Mouse (Mus musculus): ENCODE data around the gene Bbx.
A peak's percentile ranks its signal among the peaks of the same experiment; 100 is the strongest.

Gene Bbx

DNA sequence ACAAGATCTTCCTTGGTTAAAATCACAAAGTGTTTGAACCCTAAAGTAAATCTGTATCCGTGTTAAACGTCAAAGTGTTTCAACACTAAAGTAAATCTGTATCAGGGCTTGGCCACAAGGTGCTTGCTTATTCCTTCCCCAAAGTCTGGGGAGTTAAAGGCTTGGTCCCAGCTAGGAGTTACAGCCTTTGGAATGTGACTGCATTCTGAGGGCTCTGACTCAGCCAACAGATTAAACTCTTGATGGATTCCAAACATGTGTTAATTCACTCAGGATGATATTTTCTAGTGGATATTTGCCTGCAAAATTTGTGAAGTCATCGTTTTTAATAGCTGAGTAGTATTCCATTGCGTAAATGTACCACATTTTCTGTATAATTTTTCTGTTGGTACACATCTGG is 120.6 kb downstream of the Bbx start:
- no peak for DNase-seq (ENCODE audit: low read depth)

DNA sequence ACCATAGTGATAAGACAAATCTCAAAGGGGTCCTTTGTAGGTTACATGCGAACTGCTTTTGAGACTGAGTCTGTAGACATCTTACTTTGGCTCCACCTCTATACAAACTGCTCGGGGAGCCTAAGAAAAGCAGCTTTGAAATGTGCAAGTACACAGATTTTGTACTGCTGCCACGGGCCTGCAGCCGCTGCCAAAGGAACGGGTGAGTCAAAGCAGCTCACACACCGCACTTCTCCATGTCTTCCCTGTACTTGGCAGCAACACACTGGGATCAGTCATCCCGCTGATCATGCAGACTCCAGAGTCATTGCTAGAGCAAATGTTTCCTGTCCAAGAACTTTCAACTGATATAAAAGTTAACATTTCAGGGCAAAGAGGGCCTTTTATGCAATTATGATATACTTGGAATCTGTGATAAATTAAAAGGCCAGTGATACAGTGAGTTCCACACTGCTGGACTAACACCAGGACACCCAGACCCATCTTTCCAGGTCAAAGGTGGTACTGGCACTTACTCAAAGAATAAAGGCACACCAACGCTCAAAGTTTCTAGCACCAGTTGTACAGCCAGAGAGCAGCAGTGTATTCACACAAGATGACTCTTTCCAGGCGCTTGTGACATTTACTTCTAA is 122.7 kb downstream of the Bbx start:
- no peak for DNase-seq (ENCODE audit: low read depth)

DNA sequence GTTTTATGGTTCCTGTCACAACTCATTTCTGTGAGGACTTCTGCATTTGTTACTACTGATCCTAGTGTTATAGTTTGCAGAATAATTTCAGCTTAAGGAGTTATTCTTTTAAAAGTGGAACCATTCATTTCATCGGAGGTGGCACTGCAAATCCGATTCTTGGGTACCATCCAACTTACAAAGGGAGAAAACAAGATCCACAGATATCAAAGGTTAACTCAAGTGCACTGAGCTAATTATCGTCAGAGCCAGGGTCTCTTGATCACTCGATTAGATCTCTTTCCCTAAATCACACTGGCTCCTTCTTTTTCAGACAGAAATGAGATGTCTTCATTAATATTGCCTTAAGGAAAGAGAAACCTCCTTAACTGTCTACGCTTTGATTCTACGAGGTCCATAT is 123.9 kb downstream of the Bbx start:
- DNase-seq (ENCODE audit: low read depth), result no peak

DNA sequence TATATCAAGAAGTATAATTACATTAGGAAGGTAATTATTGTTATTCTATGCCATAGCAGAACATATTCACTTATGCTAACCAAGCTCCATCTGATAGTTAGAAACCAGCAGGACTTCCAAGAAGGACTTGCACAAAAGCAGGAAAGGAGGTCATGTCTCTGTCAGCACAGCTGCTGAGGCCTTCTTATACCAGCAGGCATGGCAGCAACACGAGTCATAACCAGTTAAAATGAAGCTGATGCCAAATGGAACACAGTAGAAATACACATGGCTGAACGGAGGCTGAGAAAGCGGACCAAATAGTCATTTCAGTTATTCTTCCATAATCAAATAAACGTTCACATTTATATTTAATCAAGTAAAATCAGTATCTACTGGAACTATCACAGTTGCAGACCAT is 125.0 kb downstream of the Bbx start:
- no peak for DNase-seq (ENCODE audit: low read depth)

DNA sequence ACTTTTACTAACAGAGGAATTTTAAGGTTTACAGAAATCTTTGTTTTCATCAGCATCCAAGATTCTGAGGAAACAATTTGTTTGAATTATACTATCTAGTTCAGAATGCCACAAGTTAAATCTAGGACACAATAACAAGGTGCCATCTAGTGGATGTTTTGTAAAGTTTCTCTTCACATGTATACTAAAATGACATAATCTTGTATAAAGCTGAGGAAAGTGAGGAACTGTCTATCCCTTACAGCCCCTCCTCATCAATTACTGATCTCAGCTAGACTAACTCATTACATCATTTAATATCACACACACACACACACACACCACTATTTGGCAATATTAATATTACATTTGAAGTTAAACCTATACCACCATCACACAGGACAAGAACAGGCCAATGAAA is 125.5 kb downstream of the Bbx start:
- DNase-seq (ENCODE audit: low read depth), result peak; percentile 40

DNA sequence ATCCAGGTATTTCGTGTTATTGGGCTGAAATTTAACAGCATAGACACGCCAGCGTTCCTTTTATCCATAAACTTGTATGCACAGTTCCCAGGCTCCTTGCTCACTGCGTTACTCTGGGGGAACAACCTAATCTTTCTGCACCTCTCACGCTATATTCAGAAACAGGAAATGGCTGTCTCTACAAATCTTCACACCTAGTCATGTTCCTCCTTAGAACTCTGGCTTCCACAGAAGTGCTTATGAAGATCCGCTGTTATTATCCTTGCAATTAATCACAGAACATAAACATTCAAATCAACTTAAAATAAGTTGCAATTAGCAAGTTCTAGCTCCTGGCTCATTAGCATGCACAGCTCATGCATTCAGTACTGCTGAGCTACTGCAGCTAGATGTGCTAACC is 127.0 kb downstream of the Bbx start:
- peak; percentile 12 for DNase-seq (ENCODE audit: low read depth)

DNA sequence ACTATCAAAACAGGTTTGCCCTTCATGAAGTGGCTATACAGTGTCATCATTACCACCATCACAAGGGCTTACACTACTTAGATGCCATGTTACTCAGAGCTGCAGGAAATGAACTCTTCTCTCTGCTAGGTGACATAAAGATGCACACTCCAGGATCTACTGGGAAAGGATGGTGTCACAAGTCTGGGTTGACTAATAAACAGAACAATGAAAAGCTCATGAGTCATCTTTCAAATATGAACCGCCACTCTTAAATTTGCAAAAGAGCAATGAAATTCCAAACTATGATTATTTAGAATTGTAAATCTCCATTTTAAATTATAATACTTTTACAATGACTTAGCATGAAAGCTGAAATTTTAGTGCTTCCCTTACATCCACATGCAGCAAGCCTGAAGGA is 129.6 kb downstream of the Bbx start:
- DNase-seq (ENCODE audit: low read depth), result no peak

DNA sequence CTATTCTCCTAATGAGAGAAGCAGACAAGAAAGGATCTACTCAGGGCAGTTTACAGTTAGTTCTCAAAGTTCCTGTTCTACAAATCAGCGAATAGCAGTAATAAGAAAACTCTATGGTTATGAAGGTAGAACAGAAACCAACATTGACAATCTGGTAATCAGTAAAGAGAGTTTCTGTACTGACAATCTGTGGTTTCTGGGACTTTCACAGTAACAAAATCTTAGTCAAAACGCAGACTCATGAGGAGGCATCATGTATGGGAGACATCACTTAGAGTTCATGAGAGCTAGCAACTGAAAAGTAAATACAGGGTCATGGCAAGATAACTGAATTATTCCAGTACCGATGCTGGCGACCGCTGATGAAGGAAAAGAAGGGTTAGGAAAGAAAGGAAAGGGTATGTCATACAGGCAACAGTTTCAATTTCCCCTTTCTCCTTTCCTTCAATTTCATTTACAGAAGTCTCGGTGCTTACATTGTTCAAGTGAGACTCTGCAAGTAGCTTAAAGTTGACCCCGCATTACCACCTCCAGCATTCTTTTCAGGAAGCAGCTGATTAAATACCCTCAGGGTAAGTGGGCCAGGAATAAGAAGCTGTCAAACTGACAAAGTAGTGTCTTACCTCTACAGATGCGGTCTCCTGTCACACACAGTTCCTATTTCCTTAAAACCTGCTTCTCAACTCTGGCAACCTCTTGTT is 133.3 kb downstream of the Bbx start:
- no peak for DNase-seq (ENCODE audit: low read depth)

DNA sequence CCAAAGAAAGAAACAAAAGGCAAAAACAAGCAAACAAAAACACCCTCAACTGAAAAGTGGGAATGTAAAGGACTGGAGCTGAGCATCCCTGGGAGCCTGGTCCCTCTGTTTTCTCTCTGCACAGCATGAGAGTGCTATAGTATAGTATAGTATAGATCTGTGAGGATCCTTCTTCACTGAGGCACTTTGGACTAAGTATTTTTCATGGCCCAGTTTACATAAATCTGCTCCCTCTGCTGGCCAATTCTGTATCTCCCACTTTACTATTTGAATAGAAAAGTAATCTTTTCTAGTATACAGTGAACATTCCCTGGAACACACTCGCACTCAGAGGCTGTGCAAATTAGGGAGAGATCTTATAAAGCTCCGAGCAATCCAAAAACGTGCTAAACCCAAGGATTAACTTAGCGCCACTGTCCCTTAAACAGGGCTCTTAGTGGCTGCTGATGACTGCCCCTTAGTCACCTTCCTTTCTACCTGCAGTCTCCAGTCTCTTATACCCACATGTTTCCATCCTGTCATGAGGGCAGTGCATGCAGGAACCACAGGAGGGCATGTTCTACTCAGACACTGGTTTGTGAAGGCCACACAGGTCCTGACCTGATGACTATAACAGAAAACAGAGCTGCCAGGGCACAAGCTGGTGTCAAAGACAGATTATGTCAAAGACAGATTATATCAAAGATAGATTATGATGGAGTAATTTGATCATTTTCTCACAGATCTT is 138.5 kb downstream of the Bbx start:
- peak; percentile 14 for DNase-seq (ENCODE audit: low read depth)

DNA sequence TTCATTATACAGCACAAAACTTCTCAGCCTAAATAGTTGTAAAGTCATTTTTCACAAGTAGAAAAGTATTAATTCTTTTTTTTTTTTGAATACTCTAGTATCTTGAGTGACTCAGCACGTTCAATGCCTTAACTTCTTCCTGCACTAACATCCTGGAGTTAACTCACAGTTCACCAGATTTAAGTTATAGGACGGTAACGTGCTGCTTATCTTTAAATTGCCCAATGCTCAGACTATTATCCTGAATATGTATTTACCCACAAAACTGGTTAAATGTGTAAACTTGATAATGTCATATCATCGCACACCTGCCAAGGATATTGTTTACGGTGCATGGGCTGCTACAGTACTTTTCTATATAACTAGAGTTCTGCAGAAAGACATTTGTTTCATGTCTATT is 139.4 kb downstream of the Bbx start:
- no peak for DNase-seq (ENCODE audit: low read depth)

DNA sequence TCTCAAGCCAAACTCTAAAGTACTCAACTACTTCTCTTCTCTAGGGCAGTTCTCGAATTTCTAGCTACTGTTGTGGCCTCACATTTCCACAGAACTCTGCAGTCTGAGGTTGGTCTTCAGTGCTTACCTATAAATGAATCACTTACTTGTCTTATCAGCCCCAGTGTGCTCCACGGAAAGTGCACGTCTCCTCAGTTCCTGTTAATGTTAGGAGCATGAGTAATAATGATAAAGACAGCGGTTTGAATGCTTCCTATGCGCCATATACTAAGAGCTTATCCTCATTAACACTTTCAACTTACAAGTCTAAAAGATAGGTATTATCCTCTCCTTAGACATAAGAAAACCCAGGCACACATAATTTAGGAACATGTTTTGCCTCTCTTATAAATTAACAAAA is 142.4 kb downstream of the Bbx start:
- no peak for DNase-seq (ENCODE audit: low read depth)

DNA sequence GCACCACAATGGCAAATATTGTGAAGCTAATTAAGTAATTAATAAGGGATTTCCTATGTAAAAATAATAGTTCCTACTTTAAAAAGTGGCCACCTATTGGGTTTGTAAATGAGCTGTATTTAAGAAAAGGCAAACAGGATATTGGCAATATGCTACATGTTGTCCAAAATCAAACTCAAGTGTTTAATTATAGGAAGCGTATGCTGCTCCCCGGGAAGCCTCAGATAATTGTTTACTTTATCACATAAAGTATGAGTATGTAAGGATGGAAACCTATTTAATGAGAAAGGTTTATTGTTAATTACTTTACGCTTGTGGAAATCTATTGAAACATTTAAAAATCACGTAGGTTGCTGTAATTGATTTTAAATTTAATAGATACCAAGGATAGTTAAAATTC is 159.4 kb downstream of the Bbx start:
- no peak for DNase-seq (ENCODE audit: low read depth)

DNA sequence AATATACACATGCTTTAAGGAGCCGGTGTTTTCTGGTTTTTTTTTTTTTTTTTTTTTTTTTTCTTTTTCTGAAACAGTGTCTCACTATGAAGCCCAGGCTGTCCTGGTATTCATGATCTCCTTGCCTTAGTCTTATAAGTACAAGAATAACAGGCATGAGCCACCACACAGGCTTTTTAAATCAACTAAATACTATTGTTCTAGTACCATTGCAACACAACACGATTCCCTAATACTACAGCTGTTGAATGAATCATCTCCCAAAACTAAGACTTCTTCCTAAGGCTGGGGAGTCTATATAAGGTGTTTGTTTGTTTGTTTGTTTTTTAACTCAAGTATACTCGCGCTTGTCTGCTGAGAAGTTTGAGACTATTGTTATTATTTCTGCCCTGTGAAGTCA is 169.5 kb downstream of the Bbx start:
- no peak for DNase-seq (ENCODE audit: low read depth)

DNA sequence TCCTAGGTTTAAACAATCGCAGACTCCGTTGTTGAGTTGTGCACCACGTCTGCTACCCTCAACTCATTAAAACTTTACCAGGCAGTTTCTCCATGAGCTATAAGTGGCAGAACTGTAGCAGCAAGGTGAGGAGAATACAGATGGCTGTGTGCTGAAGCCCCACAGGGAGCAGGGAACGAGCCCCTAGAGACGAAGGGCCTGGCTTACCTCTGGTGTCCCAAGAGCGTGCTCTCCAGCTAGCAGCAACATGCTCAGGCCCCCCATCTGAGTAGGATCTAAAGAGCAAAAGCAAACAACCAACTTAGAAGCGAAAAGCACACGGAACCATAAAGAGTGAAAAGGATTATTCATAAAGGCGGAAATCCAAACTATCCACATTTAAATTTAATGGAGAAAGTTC is 170.0 kb downstream of the Bbx start:
- no peak for DNase-seq (ENCODE audit: low read depth)

DNA sequence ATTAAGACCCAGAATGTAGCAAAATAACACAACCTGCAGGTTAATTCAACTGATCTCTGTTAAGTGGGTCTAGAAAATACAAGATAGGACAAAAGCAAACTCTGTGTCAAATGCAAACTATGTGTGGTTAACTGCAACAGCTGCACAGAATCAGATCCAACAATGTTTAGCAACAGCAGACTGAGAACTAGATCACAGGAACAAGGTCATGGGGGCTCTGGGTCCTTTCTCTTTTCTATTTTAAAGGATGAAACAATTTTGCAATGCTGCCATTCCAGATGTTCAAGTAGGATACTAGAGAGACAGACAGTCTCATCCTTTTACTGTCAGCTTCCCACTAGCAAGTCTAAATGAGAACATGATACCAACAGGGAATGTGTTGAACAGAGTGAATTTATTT is 170.4 kb downstream of the Bbx start:
- DNase-seq (ENCODE audit: low read depth), result no peak

DNA sequence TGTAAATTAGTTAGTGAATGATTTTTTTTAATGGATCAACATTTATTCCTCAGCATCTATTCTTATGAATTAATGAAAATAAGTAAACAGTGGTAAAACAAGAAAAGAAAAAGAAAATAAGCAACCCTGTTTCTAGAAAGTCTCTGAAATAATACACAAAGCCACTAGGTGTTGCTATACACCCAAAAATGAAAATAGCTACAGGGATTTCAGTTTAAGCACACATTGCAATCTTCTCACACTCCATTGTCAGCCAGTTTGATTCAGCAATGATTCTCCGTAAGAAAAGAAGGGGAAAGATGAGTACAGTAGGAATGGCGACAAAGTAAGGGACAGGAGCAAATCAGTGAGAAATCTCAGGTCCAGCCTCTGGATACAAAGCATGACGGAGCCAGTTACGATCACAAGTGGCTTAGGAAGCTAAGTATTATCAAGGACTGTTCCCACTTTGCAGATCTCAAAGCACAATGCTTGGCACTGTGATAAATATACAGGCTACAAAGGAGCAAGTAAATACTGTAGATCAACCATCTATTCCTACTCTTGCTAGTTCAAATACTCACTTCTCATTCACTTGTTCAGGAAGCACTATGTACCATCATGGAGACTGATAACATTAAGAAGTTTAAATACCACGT is 177.5 kb downstream of the Bbx start:
- DNase-seq (ENCODE audit: low read depth), result peak; percentile 47

DNA sequence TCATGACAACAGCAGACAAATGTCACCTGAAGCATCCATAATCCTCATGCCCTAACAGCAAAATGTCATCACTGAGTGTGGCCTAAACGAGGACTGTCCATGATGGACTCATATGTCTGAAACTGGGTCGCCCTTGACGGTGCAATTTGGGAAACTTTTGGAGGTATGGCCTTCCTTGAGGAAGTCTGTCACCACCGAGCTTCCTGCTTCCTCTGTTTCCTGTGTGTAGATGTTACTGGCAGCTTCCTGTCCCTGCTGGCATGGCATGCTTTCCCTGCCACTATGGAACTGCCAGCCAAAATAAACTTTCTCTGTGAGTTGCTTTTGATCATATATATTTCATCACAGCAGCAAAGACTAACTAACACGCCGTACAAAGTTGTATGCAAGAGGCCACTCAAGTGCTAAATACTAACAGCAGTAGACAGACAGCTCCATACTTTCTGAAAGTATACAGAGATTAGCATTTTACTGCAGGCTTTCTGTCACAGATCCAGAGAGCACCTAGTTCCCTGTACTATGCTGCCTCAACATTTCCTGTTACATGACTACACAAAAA is 180.7 kb downstream of the Bbx start:
- no peak for DNase-seq (ENCODE audit: low read depth)

DNA sequence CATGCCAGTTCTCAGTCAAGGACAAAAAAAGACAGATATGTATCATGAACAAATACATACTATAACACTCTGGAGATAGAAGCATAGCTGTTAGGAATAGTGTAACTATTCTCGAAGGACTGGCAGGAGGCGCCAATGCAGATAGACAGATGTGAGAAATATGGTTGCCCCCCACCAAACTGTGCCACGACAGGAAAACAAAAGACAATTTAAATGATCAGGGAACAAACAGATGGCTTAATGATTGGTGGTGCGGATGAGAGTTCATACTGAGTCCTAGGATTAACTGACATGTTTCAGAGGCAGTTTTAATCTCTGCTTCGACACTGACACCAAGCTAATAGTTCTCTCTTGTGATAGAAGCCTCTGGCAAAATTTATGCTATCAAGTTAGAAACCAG is 181.7 kb downstream of the Bbx start:
- no peak for DNase-seq (ENCODE audit: low read depth)

DNA sequence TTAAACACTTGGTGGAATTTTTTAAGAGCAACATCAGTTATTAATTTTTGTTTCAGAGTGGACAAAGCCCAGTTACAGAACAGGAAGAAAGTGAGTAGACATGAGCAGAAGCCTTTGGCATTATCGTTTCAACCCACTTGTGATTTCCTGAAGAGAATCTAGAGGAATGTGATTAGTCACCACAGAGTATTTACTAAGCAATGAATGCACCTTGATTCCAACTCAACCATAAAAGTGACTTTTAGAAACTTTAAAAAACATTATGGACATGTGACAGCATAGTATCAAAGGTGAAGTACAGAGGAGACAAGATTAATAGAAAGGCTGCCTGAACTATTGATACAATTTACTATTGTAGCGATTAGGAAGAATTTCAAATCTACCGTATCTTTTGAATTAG is 183.2 kb downstream of the Bbx start:
- DNase-seq (ENCODE audit: low read depth), result no peak

DNA sequence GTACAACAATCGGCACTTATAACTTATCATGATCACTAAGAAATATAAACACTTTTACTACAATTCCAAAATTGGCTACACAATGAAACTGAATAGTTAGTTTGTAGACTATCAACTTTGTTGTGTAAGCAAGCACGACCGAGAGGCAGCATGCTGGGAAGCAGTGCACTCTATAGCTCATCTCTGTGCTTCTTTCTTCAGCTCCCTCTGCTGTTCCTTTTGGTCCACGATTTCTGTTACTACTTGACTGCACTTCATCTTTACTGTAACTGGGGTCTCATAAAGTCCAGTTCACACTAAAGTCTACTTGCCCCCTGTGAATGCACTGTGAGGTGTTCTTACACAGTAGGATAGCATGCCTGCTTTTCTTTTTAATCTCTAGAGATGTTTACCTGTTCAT is 189.7 kb downstream of the Bbx start:
- no peak for DNase-seq (ENCODE audit: low read depth)

DNA sequence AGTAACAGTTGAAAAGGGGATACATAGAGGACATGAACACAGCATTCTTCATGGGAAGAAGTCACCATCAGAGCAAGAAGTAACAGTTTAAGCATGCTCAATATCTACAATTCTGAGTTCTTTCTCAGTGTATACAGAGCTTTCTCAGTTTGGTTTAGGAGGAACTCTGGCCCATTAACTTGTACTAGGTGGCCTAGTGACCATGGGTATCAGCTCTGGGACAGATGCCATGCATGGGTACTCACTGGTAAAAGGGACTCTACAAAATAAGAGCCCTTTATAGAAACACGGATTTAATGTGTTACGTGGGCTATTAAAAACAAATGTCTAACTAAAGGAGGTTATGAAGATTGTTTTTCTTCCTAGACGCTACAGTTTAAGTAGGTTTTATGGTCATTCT is 190.6 kb downstream of the Bbx start:
- no peak for DNase-seq (ENCODE audit: low read depth)

DNA sequence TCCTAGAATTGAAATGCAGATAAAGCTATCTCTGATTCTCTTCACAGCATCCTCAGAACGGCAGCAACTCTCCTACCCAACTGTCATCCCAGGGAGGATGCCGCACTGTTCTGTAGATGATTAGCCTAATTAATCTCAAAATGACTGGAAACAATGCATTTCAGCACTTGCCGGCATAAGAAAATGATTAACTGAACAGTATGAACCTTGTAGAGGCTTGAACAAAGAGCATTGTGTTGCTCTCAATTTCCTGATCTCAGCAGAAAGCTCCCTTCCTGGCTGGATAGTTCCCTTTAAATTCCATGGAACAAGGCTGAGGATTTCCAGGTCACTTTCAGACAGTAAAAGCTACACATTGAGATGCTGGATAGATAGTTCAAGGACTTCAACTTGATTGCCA is 197.0 kb downstream of the Bbx start:
- DNase-seq (ENCODE audit: low read depth), result no peak

DNA sequence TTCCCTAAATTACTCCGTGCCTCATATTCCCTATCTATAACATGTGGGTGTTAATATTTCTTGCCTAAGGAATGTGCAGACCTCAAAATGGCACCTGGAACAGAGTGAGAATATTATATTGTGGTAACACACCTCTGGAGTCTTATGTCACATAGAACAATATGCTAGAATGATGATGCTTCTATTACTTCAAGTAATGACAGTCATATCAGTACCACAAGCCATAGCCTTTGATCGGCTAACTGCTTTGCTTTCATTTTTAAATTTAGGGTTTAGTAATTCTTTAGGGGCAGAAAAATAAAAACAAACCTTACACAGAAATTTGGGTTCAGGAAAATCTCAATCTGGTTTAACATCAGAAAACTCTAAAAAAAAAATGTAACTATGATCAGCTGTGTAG is 201.6 kb downstream of the Bbx start:
- DNase-seq (ENCODE audit: low read depth), result no peak

Data from naive thymus-derived CD4-positive, alpha-beta T cell, adult 2 months (primary cell).